Mouse (Mus musculus): ENCODE measurements around the gene Spop.

- TF ChIP-seq GATA1 (IDR thresholded peaks at IDR 0.05; ENCODE audit: low read length) (no peak), TAL1 (IDR thresholded peaks at IDR 0.05; ENCODE audit: low read length) (no peak)
Observed at GRCm38 (mm10) chr11:95414536-95415161, 769 bp downstream of the Spop start.

All from erythroblast, embryonic 14.5 days (primary cell).